Mouse (Mus musculus): ENCODE data around the gene Polm. TPM values are rescaled to one million over a fixed set of nuclear protein-coding genes. Genes with fewer than 3 reads are reported as not detected.
"Not testable (repeated sequence)": the region's sequence is repeated elsewhere in the genome, so short reads cannot be mapped to it uniquely, and the experiment has no call there.

The Polm gene
- total and polyA plus RNA-seq, 2 experiments: 2.7 to 13.3 TPM

DNA sequence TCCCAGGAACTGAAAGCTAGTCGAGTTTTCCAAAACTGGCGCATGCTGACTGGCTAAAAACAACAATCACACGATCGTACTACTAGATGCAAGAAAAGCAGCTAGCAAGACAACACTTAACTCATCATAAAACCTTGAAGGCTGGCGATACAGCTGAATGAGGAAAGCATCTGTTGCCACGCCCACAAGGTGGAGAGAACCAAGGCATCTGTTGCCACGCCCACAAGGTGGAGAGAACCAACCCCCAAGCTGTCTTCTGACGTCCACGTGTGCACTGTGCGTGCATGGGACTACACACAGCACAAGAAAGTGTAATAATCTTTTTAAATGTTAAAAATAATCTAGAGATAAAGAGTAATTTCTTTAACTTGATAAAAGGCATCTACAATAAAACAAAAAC lies 24.4 kb downstream of the Polm start:
- Histone ChIP-seq H3K36me3 (ENCODE audit: control insufficient read depth, insufficient read depth, low read length) (no peaks in the 10 kb centered on the region), H3K27me3 (ENCODE audit: control insufficient read depth, insufficient read depth, low read length) (no peaks in the 10 kb centered on the region), H3K4me3 (ENCODE audit: insufficient read depth, low read depth, low read length) (no peak overlapping the region), H3K79me2 (ENCODE audit: control insufficient read depth, insufficient read depth, low read length) (no peaks in the 10 kb centered on the region), H3K27ac (replicated peaks; ENCODE audit: insufficient read depth, low read depth, low read length) (no peak overlapping the region), H3K4me1 (ENCODE audit: control insufficient read depth, insufficient read depth, low read length) (no peaks in the 10 kb centered on the region), H3K9ac (ENCODE audit: low read depth, low read length) (no peak overlapping the region)
- DNase-seq (ENCODE audit: extremely low read depth, low read depth, low spot score): no peak
- TF ChIP-seq POLR2A (IDR thresholded peaks at IDR 0.05; ENCODE audit: extremely low read depth, insufficient read depth, low read length): no peak
- TF ChIP-seq CTCF (IDR thresholded peaks at IDR 0.05; ENCODE audit: low read depth, low read length): no peak
- 83% methylated on average over 10 of the region's 10 CpGs for WGBS

DNA sequence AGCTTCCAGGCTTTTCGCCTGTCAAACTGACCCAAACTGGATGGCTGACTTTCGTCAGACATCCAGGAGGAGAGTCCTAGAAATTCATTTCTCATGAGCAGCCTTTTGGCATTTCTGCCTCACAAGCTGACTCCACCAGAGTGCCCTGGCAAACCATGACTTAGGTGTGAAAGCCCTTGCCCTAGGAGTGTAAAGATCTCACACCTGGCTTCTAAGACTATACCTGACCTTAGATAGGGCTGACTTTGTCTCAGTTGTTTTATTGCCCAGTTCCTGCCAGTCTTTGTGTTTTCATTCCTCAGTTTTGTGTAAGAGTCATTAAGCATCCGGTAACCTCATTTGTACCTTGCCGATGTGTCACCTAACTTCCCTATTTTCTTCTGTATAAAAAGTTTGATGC lies 28.3 kb downstream of the Polm start:
- H3K27me3 ChIP-seq (ENCODE audit: control insufficient read depth, insufficient read depth, low read length); DNase-seq (ENCODE audit: extremely low read depth, low read depth, low spot score); H3K36me3 ChIP-seq (ENCODE audit: control insufficient read depth, insufficient read depth, low read length); H3K79me2 ChIP-seq (ENCODE audit: control insufficient read depth, insufficient read depth, low read length); H3K4me3 ChIP-seq (ENCODE audit: insufficient read depth, low read depth, low read length); H3K4me1 ChIP-seq (ENCODE audit: control insufficient read depth, insufficient read depth, low read length); H3K9ac ChIP-seq (ENCODE audit: low read depth, low read length); H3K27ac ChIP-seq (replicated peaks; ENCODE audit: insufficient read depth, low read depth, low read length): not testable (repeated sequence)
- WGBS: 92% methylated on average over 4 of the region's 4 CpGs

DNA sequence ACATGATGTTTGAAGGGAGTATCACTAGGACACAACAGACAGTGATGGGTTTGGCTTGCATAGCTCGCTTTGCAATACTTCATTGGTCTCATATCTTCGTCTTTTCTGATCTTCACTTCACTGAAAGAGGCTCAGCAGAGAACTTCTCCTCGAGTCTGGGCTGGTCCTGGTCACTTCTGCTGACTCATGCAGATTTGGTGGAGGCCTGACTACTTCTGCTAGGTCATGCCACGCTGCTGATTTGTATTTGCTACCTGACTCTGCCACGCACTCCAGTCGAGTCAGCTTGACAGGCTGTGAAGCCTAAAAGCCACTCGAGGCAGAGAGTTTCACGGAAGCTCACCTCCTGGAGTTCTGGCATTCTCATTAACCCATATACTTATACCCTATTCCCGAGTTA lies 29.9 kb downstream of the Polm start:
- H3K9ac ChIP-seq (ENCODE audit: low read depth, low read length): no peak overlapping the region
- H3K27me3 ChIP-seq (ENCODE audit: control insufficient read depth, insufficient read depth, low read length): no peaks in the 10 kb centered on the region
- H3K27ac ChIP-seq (replicated peaks; ENCODE audit: insufficient read depth, low read depth, low read length): no peak overlapping the region
- no peak for DNase-seq (ENCODE audit: extremely low read depth, low read depth, low spot score)
- TF ChIP-seq CTCF (IDR thresholded peaks at IDR 0.05; ENCODE audit: low read depth, low read length) (no peak), POLR2A (IDR thresholded peaks at IDR 0.05; ENCODE audit: extremely low read depth, insufficient read depth, low read length) (no peak)
- H3K4me1 ChIP-seq (ENCODE audit: control insufficient read depth, insufficient read depth, low read length): no peaks in the 10 kb centered on the region
- no peaks in the 10 kb centered on the region for H3K79me2 ChIP-seq (ENCODE audit: control insufficient read depth, insufficient read depth, low read length)
- 83% methylated on average over 9 of the region's 9 CpGs for WGBS
- H3K4me3 ChIP-seq (ENCODE audit: insufficient read depth, low read depth, low read length): no peak overlapping the region
- no peaks in the 10 kb centered on the region for H3K36me3 ChIP-seq (ENCODE audit: control insufficient read depth, insufficient read depth, low read length)

DNA sequence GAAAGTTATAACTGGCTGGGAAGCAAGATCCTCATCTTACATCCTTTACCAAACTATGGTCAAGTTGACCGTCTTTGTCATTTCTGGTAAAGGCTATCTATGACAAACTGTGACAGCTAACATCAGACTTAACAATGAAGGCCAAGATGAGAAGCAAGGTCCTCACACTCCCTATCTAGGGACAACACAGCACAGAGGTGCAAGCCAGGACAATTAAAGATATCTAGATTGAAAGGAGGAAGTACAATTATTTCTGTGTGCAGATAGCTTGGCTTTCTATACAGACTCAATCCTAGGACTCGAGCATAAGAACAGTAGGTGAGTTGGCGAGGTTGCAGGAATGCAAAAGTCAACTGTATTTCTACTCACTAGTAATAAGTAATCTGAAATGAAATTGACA lies 32.1 kb downstream of the Polm start:
- Histone ChIP-seq H3K27me3 (ENCODE audit: control insufficient read depth, insufficient read depth, low read length) (no peaks in the 10 kb centered on the region), H3K36me3 (ENCODE audit: control insufficient read depth, insufficient read depth, low read length) (no peaks in the 10 kb centered on the region), H3K4me1 (ENCODE audit: control insufficient read depth, insufficient read depth, low read length) (no peaks in the 10 kb centered on the region), H3K27ac (replicated peaks; ENCODE audit: insufficient read depth, low read depth, low read length) (no peak overlapping the region), H3K79me2 (ENCODE audit: control insufficient read depth, insufficient read depth, low read length) (no peaks in the 10 kb centered on the region), H3K9ac (ENCODE audit: low read depth, low read length) (no peak overlapping the region), H3K4me3 (ENCODE audit: insufficient read depth, low read depth, low read length) (no peak overlapping the region)
- WGBS: 84% methylated on average over 3 of the region's 3 CpGs
- TF ChIP-seq POLR2A (IDR thresholded peaks at IDR 0.05; ENCODE audit: extremely low read depth, insufficient read depth, low read length) (no peak), CTCF (IDR thresholded peaks at IDR 0.05; ENCODE audit: low read depth, low read length) (no peak)
- DNase-seq (ENCODE audit: extremely low read depth, low read depth, low spot score): no peak

DNA sequence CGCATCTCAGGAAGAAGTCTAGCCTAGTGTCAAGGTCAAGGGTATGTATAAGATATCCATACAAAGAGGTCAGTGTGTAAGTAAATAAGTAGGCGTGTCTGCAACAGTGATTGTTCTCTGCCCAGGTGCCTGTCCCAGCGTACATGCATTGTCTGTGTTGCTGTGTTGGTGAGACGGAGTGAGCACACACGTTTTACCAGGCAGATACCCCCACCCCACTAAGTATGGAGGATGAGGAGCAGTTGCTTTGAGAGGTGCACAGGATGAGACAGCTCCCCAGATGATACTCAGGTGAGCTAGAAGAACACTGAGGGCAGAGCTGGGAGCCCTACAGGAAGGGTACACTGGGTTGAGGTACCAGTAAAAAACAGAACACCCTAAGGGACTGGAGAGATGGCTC lies 33.6 kb downstream of the Polm start:
- H3K9ac ChIP-seq (ENCODE audit: low read depth, low read length): no peak overlapping the region
- no peaks in the 10 kb centered on the region; the same call in 1 of the 2 replicates for H3K36me3 ChIP-seq (ENCODE audit: control insufficient read depth, insufficient read depth, low read length)
- no peaks in the 10 kb centered on the region for H3K27me3 ChIP-seq (ENCODE audit: control insufficient read depth, insufficient read depth, low read length)
- no peak overlapping the region for H3K27ac ChIP-seq (replicated peaks; ENCODE audit: insufficient read depth, low read depth, low read length)
- TF ChIP-seq POLR2A (IDR thresholded peaks at IDR 0.05; ENCODE audit: extremely low read depth, insufficient read depth, low read length) (no peak), CTCF (IDR thresholded peaks at IDR 0.05; ENCODE audit: low read depth, low read length) (no peak)
- no peak for DNase-seq (ENCODE audit: extremely low read depth, low read depth, low spot score)
- no peaks in the 10 kb centered on the region for H3K4me1 ChIP-seq (ENCODE audit: control insufficient read depth, insufficient read depth, low read length)
- 64% methylated on average over 5 of the region's 5 CpGs for WGBS
- no peak overlapping the region for H3K4me3 ChIP-seq (ENCODE audit: insufficient read depth, low read depth, low read length)
- H3K79me2 ChIP-seq (ENCODE audit: control insufficient read depth, insufficient read depth, low read length): no peaks in the 10 kb centered on the region

DNA sequence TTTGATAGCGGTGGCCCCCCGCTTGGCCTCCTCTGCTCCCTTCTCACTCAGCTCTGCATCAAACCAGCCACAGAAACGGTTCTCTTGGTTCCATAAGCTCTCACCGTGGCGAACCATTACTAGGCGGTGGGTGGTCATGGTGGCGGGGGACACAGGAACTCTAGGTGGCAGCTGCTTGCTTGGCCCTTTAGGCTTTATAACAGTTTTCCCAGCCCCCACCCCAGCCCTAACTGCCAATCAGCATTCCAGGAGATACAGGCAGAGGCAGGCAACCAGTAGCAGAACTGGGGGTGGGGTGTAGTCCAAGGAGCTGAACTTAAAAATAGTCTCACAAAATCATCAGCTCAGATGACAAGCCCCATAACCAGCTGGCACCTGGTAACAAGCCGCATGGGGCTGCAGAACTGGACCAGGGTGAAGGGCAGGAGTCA lies 34.2 kb downstream of the Polm start, which contains the start of gene Pgam2:
Gene Pgam2 (minus strand): TSS at position 183 of the 431 bp plus-strand sequence.
- no peak for DNase-seq (ENCODE audit: extremely low read depth, low read depth, low spot score)
- 54% methylated on average over 8 of the region's 8 CpGs for WGBS
- Histone ChIP-seq H3K27ac (replicated peaks; ENCODE audit: insufficient read depth, low read depth, low read length) (no peak within 1 kb of the TSS), H3K4me3 (ENCODE audit: insufficient read depth, low read depth, low read length) (no peak within 1 kb of the TSS), H3K79me2 (ENCODE audit: control insufficient read depth, insufficient read depth, low read length) (no peaks in the 10 kb centered on the region), H3K4me1 (ENCODE audit: control insufficient read depth, insufficient read depth, low read length) (no peaks in the 10 kb centered on the region), H3K27me3 (ENCODE audit: control insufficient read depth, insufficient read depth, low read length) (no peaks in the 10 kb centered on the region), H3K36me3 (ENCODE audit: control insufficient read depth, insufficient read depth, low read length) (peaks cover 2% of the 10 kb centered on the region; the same call in 1 of the 2 replicates), H3K9ac (ENCODE audit: low read depth, low read length) (no peak within 1 kb of the TSS)
- TF ChIP-seq CTCF (IDR thresholded peaks at IDR 0.05; ENCODE audit: low read depth, low read length): no peak
- no peak for TF ChIP-seq POLR2A (IDR thresholded peaks at IDR 0.05; ENCODE audit: extremely low read depth, insufficient read depth, low read length)

All from liver, adult 2 months (tissue).